Mouse (Mus musculus) brown adipose tissue, adult 24 weeks (tissue): ENCODE measurements around the gene Casp12. TPM values are rescaled to one million over a fixed set of nuclear protein-coding genes. Genes with fewer than 3 reads are reported as not detected.
"Not testable (repeated sequence)": the region's sequence is repeated elsewhere in the genome, so short reads cannot be mapped to it uniquely, and the experiment has no call there.

ENCODE experiments used
- H3K27ac ChIP-seq: fragments of 200-500 bp; replicated peaks from 2 replicates; pipeline ENCODE4 v1.5.1; 2012; ENCODE audit warnings: low read depth, mild to moderate bottlenecking, low read length
- H3K4me1 ChIP-seq: fragments of 200-500 bp; 2 replicates; pipeline ENCODE4 v1.6.1; 2012; ENCODE audit warnings: low read length, mixed read lengths; ENCODE audit not compliant: control insufficient read depth, insufficient read depth, insufficient read length
- H3K4me3 ChIP-seq: fragments of 200-500 bp; 2 replicates; pipeline ENCODE4 v1.5.1; 2012; ENCODE audit warnings: low read depth, mild to moderate bottlenecking, low read length, moderate library complexity; ENCODE audit not compliant: insufficient read depth
- polyA plus RNA-seq: library from polyadenylated mRNA; stranded (reverse); fragments of >200 nt; gene quantifications from 2 replicates; pipeline ENCODE4 v1.2.4, GENCODE M21; 2012; ENCODE audit not compliant: missing spikeins, insufficient read depth, insufficient read length

Gene Casp12
- polyA plus RNA-seq, 1 experiment = 9.3 TPM

DNA sequence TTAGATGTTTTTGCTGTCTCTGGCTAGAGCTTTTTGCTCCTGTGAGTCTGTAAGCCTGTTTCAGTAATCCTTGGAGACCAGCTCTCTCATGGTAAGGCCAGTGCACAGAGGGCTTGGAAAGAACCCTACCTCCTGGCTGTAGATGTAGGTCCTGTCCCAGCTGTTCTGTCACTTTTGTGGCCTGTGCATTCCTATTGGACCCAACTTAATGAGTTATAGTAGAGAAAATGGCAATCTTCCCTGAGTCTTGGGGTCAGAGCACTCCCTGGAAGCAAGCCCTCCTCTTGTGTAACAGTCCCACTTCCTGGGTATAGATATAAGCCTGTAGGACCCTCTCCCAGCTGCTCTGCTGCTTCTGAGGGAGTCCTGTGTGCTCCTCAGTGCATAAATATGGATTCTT is 48.3 kb downstream of the Casp12 start:
- H3K4me3 ChIP-seq = no peak overlapping the region
- no peaks in the 10 kb centered on the region for H3K4me1 ChIP-seq
- no peak overlapping the region for H3K27ac ChIP-seq

DNA sequence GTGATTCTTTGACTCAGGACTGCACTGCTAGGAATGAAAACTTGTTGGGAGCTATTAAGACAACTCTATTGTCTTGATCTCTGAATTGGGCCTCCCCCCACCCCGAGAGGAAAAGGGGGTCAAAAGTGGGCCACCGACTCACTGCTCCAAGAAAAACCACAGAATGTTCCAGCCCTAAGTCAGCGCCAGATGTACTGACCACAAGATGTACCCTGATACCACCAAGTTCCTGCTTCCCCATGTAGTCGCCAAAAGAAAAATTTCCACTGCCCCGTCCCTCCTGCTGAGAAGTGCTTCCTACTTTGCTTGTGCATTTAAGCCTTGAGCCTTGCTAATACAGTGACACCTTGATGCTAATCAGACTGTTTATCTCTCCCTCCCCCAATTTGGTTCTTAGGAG is 50.6 kb downstream of the Casp12 start:
- H3K4me3 ChIP-seq, H3K27ac ChIP-seq, H3K4me1 ChIP-seq: not testable (repeated sequence)

DNA sequence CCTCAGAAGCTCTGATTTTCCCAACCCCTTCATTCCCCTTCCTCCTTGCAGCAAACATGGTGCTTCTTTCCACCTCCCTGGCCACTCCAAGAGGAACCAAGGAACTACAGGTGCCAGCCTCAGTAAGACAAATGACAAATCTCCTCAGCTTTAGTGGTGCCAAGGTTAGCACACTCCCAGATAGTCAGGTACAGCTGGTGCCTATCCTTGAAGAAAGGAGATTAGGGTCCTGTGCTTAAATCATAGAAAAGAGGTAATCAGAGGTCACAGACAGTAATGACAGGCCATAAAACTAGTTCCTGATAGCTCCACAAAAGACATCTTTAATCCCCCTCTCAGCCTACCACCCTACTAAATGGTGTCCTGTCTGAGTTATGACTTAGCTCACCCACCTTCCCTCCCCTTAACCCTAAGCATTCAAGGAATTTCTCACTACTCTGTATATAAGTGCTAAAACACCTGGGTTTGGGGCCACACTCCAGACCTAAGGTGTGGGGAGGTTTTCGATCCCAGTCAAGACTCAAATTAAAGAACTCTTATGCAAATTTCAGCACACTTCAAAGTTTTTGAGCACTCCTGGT is 65.8 kb downstream of the Casp12 start:
- no peak overlapping the region for H3K27ac ChIP-seq
- H3K4me3 ChIP-seq = no peak overlapping the region
- H3K4me1 ChIP-seq = no peaks in the 10 kb centered on the region

DNA sequence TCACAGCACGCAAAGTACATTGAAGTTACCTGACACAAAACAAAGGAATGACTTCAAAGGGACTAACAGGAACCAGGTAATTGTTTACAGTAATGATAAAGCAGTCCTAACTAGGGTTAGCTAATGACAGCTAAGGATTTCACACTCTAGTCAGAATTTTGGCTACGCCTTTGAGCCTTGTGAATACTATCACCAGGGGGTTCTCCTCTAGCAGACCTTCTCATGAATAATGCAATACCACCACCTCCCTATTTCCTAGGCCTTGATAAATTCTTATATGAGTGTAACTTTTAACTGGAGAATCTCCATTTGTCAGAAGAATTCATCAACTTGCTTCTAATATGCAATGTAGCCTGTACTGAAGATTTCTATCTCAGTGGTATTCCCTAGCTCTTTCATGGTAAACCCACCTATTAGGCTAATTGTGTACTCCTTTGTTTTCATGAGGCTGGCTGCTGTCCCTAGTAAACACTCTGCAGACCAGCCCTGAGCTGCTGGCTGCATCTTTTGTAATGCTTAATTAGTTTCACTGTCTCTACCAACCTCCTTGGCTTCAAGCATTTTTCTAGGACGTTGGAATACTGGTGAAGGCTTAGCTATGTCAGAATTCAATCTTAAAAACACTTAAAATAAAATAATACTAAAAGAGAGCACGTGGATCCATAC is 67.3 kb downstream of the Casp12 start:
- Histone ChIP-seq H3K4me3 (no peak overlapping the region), H3K4me1 (no peaks in the 10 kb centered on the region), H3K27ac (no peak overlapping the region)

DNA sequence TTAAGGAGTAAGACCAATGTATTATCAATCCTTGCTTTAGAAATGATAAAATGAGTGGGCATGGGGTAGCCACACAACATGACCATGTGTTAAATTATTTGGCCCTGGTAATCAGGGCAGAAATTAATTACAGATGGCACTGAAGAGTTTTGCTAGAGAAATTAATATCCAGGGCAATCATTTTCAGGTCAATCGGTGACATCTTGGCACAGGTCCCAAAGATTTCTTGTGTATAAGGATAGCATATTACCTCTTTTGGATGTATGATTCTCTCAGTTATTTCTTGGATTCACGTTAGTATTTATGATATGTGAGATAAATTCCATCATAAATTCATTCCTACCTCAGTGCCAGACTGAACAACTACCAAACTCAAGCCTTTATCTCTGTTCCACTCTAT is 72.6 kb downstream of the Casp12 start:
- no peaks in the 10 kb centered on the region for H3K4me1 ChIP-seq
- no peak overlapping the region for H3K4me3 ChIP-seq
- no peak overlapping the region for H3K27ac ChIP-seq

Other genes with a start within 250 kb of the Casp12 start
- gene Casp1, start 46.9 kb upstream of the Casp12 start, polyA plus RNA-seq = 3.2 and 4.5 TPM in 2 replicates
- gene Casp4, start 36.6 kb upstream of the Casp12 start, polyA plus RNA-seq = 1.4 and 1.6 TPM in 2 replicates